In genomic region chr5:36174569-36175115, GRCm38 (mm10) we compare ENCODE assay signal across 13 mouse cellular contexts. TPM values are rescaled to one million over a fixed set of nuclear protein-coding genes. Genes with fewer than 3 reads are reported as not detected.
A peak's percentile ranks its signal among the peaks of the same experiment; 100 is the strongest.
DNase-seq lines count a peak whose midpoint lies in the region; ATAC-seq and TF ChIP-seq lines count a peak whose summit lies in the region.
"Had no signal": no experiment of that assay in that cellular context is flagged by ENCODE, and none has a peak within 500 bp of the region (broad histone marks: within the 10 kb centered on the region; RNA-seq: fewer than 3 reads in every experiment).

No protein-coding gene starts in this region.

- no peaks in the 10 kb centered on the region for H3K4me1 ChIP-seq in kidney, postnatal 0 days (replicated peaks; ENCODE audit: insufficient read depth, low read length)
- peaks cover 16% of the 10 kb centered on the region for H3K4me1 ChIP-seq in limb, embryonic 14.5 days (ENCODE audit: control insufficient read depth, insufficient read depth, low read length)
- peaks cover 5% of the 10 kb centered on the region; the same call in 1 of the 2 replicates for H3K4me1 ChIP-seq in neural tube, embryonic 14.5 days (ENCODE audit: control insufficient read depth, insufficient read depth, low read length)
- H3K4me1 ChIP-seq: liver, embryonic 15.5 days had no signal

- no peak for TF ChIP-seq CTCF in kidney, postnatal 0 days (IDR thresholded peaks at IDR 0.05; ENCODE audit: low read depth)
- no peak for TF ChIP-seq CTCF in layer of hippocampus, adult 2 months (conservative IDR thresholded peaks at IDR 0.05)

- 44% methylated on average over 9 of the region's 9 CpGs for WGBS in kidney, postnatal 0 days
- WGBS in limb, embryonic 14.5 days: 20% methylated on average over 9 of the region's 9 CpGs
- WGBS in neural tube, embryonic 14.5 days: 9% methylated on average over 9 of the region's 9 CpGs

- H3K4me3 ChIP-seq in kidney, postnatal 0 days (replicated peaks; ENCODE audit: low read depth, low read length): no peak overlapping the region
- no peak overlapping the region for H3K4me3 ChIP-seq in limb, embryonic 14.5 days (replicated peaks; ENCODE audit: low read length)
- H3K4me3 ChIP-seq in neural tube, embryonic 14.5 days (ENCODE audit: low read depth, low read length): no peak overlapping the region
- no peak overlapping the region for H3K4me3 ChIP-seq in layer of hippocampus, adult 2 months
- H3K4me3 ChIP-seq: liver, embryonic 15.5 days had no signal

- no peak for ATAC-seq in kidney, postnatal 0 days (replicated peaks; ENCODE audit: low FRiP score, low read depth)
- ATAC-seq in limb, embryonic 14.5 days (ENCODE audit: low FRiP score, low read depth): peak; percentile 60
- peak; percentile 88 for ATAC-seq in neural tube, embryonic 14.5 days (ENCODE audit: low read depth)
- no peak for ATAC-seq in monocyte, adult 5-6 weeks (replicated peaks; ENCODE audit: insufficient number of reproducible peaks, low FRiP score, low TSS enrichment, poor library complexity, severe bottlenecking)

- no peaks in the 10 kb centered on the region for H3K27me3 ChIP-seq in kidney, postnatal 0 days (ENCODE audit: insufficient read depth, low read length)
- no peaks in the 10 kb centered on the region for H3K27me3 ChIP-seq in limb, embryonic 14.5 days (ENCODE audit: control insufficient read depth, insufficient read depth, low read length)
- H3K27me3 ChIP-seq in neural tube, embryonic 14.5 days (ENCODE audit: control insufficient read depth, insufficient read depth, low read length): no peaks in the 10 kb centered on the region
- H3K27me3 ChIP-seq: liver, embryonic 15.5 days had no signal

- TF ChIP-seq POLR2A in limb, embryonic 14.5 days (IDR thresholded peaks at IDR 0.05; ENCODE audit: borderline replicate concordance, extremely low read depth, insufficient read depth, insufficient read length): no peak

- H3K9me3 ChIP-seq in kidney, postnatal 0 days (replicated peaks; ENCODE audit: low read length): no peaks in the 10 kb centered on the region
- no peaks in the 10 kb centered on the region for H3K9me3 ChIP-seq in limb, embryonic 14.5 days (ENCODE audit: control insufficient read depth, low read length)
- no peaks in the 10 kb centered on the region for H3K9me3 ChIP-seq in neural tube, embryonic 14.5 days (ENCODE audit: control insufficient read depth, low read length)
- H3K9me3 ChIP-seq: G1E; liver, embryonic 15.5 days had no signal

- H3K9ac ChIP-seq in kidney, postnatal 0 days (ENCODE audit: low read depth, low read length): no peak overlapping the region
- no peak overlapping the region for H3K9ac ChIP-seq in limb, embryonic 14.5 days (ENCODE audit: low read depth, low read length, severe bottlenecking)
- no peak overlapping the region for H3K9ac ChIP-seq in neural tube, embryonic 14.5 days (replicated peaks; ENCODE audit: low read depth, low read length)
- H3K9ac ChIP-seq: liver, embryonic 15.5 days had no signal

- H3K4me2 ChIP-seq in kidney, postnatal 0 days (ENCODE audit: low read length): no peak overlapping the region
- H3K4me2 ChIP-seq in limb, embryonic 14.5 days (replicated peaks; ENCODE audit: low read depth, low read length, severe bottlenecking): no peak overlapping the region
- no peak overlapping the region for H3K4me2 ChIP-seq in neural tube, embryonic 14.5 days (ENCODE audit: low read depth, low read length)
- H3K4me2 ChIP-seq: liver, embryonic 15.5 days had no signal

- H3K36me3 ChIP-seq in kidney, postnatal 0 days (ENCODE audit: insufficient read depth, low read length): no peaks in the 10 kb centered on the region
- no peaks in the 10 kb centered on the region for H3K36me3 ChIP-seq in limb, embryonic 14.5 days (ENCODE audit: control insufficient read depth, insufficient read depth, low read length)
- H3K36me3 ChIP-seq in neural tube, embryonic 14.5 days (ENCODE audit: control insufficient read depth, insufficient read depth, low read length): no peaks in the 10 kb centered on the region
- H3K36me3 ChIP-seq: G1E; liver, embryonic 15.5 days had no signal

- DNase-seq in kidney, postnatal 0 days (ENCODE audit: low spot score): peak; percentile 22
- no peak for DNase-seq in kidney, postnatal 36 days
- DNase-seq in forelimb bud, embryonic 11.5 days (ENCODE audit: low read depth, low spot score): peak; percentile 64
- peak; percentile 8 for DNase-seq in limb, embryonic 14.5 days (ENCODE audit: low spot score)
- DNase-seq in layer of hippocampus, adult 2 months (ENCODE audit: low spot score in 2 of 2): no peak
- no peak for DNase-seq in cerebellum, adult 9-10 months
- DNase-seq: gastrocnemius, postnatal 25 days; heart, postnatal 14 days had no signal

- H3K27ac ChIP-seq in kidney, postnatal 0 days: no peak overlapping the region
- H3K27ac ChIP-seq in limb, embryonic 14.5 days (replicated peaks; ENCODE audit: low read depth, low read length): no peak overlapping the region
- H3K27ac ChIP-seq in neural tube, embryonic 14.5 days (ENCODE audit: low read depth, low read length): peak overlapping the region; percentile 66
- H3K27ac ChIP-seq in layer of hippocampus, adult 2 months: no peak overlapping the region
- H3K27ac ChIP-seq: liver, embryonic 15.5 days had no signal

RNA-seq across cellular contexts. Expression of gene Psapl1, which starts 29.2 kb away (rescaled TPM):
- polyA plus RNA-seq in kidney, postnatal 0 days (2015; fragmentation: Nextera tagmentation; extraction: Ambion mirVana): 0.32 and 0.34 TPM in 2 replicates
- polyA plus RNA-seq in limb, embryonic 14.5 days (2012; rRNA removed): 0.81 and 1.2 TPM in 2 replicates
- 4.5 and 7.3 TPM in 2 replicates for polyA plus RNA-seq in limb, embryonic 14.5 days (2014; fragmentation: Nextera tagmentation; extraction: Ambion mirVana)
- not detected in 2 replicates for polyA plus RNA-seq in neural tube, embryonic 14.5 days (2014; fragmentation: Nextera tagmentation; extraction: Ambion mirVana)
- not detected in 3 replicates for total RNA-seq in monocyte, adult 5-6 weeks (2017)
- not detected for total RNA-seq in layer of hippocampus, adult 2 months (2021)
- total RNA-seq: gastrocnemius, postnatal 25 days; heart, postnatal 14 days; megakaryocyte, adult 5-6 weeks had no signal
- polyA plus RNA-seq: G1E had no signal

Comparison
In these comparisons a context has a peak if more than half of its experiments do, and no peak if none do; other contexts are left out.
1. DNase-seq: peak in kidney, postnatal 0 days (single experiment), forelimb bud, embryonic 11.5 days (single experiment) and limb, embryonic 14.5 days (single experiment); none in kidney, postnatal 36 days (0 of 2), layer of hippocampus, adult 2 months (0 of 2) and cerebellum, adult 9-10 months (single experiment).
2. ATAC-seq: peak in limb, embryonic 14.5 days (single experiment) and neural tube, embryonic 14.5 days (single experiment); none in kidney, postnatal 0 days (single experiment) and monocyte, adult 5-6 weeks (single experiment).